Mouse (Mus musculus): ENCODE results near the gene Pcbp3. TPM values are rescaled to one million over a fixed set of nuclear protein-coding genes. Genes with fewer than 3 reads are reported as not detected.
A peak's percentile ranks its signal among the peaks of the same experiment; 100 is the strongest.
"Not testable (repeated sequence)": the region's sequence is repeated elsewhere in the genome, so short reads cannot be mapped to it uniquely, and the experiment has no call there.

Pcbp3 gene
- polyA plus RNA-seq, 1 experiment = 0.32 TPM

- H3K36me3 ChIP-seq (ENCODE audit: control insufficient read depth) = no peaks in the 10 kb centered on the region
- H3K4me3 ChIP-seq (replicated peaks) = no peak overlapping the region
- no peaks in the 10 kb centered on the region for H3K4me1 ChIP-seq (ENCODE audit: control insufficient read depth)
- H3K27me3 ChIP-seq (ENCODE audit: control insufficient read depth) = no peaks in the 10 kb centered on the region
- peaks cover 6% of the 10 kb centered on the region; the same call in 1 of the 2 replicates for H3K9me3 ChIP-seq (ENCODE audit: control insufficient read depth, low read length)
- TF ChIP-seq GATA1 (IDR thresholded peaks at IDR 0.05; ENCODE audit: low read length) = no peak
Measured at GRCm38 (mm10) chr10:76978042-76978441, 16.4 kb upstream of the Pcbp3 start.

GRCm38 (mm10) chr10:76976699-76977098 is 15.0 kb upstream of the Pcbp3 start:
- H3K4me1 ChIP-seq (ENCODE audit: control insufficient read depth) = peaks cover 6% of the 10 kb centered on the region

DNA sequence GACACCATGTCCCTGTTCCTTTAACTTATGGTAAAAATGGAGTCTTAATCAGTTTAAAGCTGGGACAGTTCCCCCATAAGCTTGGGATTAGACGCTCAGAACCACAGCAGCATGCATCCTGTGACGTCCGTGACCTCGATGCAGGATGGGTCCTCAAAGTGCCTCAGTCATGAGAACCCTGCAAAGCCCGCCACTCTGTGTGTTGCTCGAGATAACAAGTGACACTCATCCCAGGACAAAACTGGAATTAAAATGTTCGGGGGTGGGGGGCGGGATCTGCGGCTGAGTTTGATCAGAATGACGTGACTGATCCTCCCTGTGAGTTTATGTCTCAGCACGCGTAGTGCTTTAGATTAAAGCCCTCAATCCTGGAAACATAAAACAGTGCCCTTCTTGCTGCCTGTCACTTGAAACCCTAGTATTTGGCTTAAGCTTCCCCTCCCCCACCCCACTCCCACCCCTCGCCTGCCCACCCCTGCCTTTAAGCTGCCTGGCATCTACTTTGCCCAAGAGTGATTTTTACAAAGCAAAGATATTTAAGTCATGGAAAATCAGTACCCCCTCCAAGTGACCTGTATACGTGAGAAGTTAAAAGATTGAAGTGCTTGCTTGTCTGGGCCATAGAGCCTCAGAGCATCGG is 12.2 kb upstream of the Pcbp3 start:
- TF ChIP-seq GATA1 (IDR thresholded peaks at IDR 0.05; ENCODE audit: low read length) (no peak), TAL1 (IDR thresholded peaks at IDR 0.05; ENCODE audit: low read length) (no peak)
- Histone ChIP-seq H3K36me3 (ENCODE audit: control insufficient read depth) (no peaks in the 10 kb centered on the region), H3K4me3 (replicated peaks) (no peak overlapping the region), H3K9me3 (ENCODE audit: control insufficient read depth, low read length) (no peaks in the 10 kb centered on the region), H3K4me1 (ENCODE audit: control insufficient read depth) (peaks cover 6% of the 10 kb centered on the region), H3K27me3 (ENCODE audit: control insufficient read depth) (no peaks in the 10 kb centered on the region)

More at GRCm38 (mm10) chr10:76976699-76977098, 15.0 kb upstream of the Pcbp3 start:
- Histone ChIP-seq H3K36me3 (ENCODE audit: control insufficient read depth) (no peaks in the 10 kb centered on the region), H3K27me3 (ENCODE audit: control insufficient read depth) (no peaks in the 10 kb centered on the region), H3K4me3 (replicated peaks) (no peak overlapping the region), H3K9me3 (ENCODE audit: control insufficient read depth, low read length) (no peaks in the 10 kb centered on the region)
- no peak for TF ChIP-seq TAL1 (IDR thresholded peaks at IDR 0.05; ENCODE audit: low read length)
- no peak for TF ChIP-seq GATA1 (IDR thresholded peaks at IDR 0.05; ENCODE audit: low read length)

DNA sequence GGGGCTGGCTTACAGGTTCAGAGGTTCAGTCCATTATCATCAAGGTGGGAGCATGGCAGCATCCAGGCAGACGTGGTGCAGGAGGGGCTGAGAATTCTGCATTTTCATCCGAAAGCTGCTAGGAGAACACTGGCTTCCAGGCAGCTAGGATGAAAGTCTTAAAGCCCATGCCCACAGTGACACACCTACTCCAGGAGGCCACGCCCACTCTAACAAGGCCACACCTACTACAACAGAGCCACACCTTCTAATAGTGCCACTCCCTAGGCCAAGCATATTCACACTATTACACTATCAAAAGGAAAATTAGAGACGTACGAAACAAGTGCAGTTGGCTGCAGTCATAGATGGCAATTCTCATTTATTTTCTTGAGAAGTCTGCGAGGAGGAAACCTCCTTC is 10.6 kb upstream of the Pcbp3 start:
- not testable (repeated sequence) for H3K4me1 ChIP-seq (ENCODE audit: control insufficient read depth); H3K36me3 ChIP-seq (ENCODE audit: control insufficient read depth); H3K27me3 ChIP-seq (ENCODE audit: control insufficient read depth); H3K9me3 ChIP-seq (ENCODE audit: control insufficient read depth, low read length); H3K4me3 ChIP-seq (replicated peaks)

GRCm38 (mm10) chr10:76970974-76971373 is 9.3 kb upstream of the Pcbp3 start:
- no peaks in the 10 kb centered on the region for H3K36me3 ChIP-seq (ENCODE audit: control insufficient read depth)

GRCm38 (mm10) chr10:76964436-76964835 is 2.7 kb upstream of the Pcbp3 start:
- H3K9me3 ChIP-seq (ENCODE audit: control insufficient read depth, low read length) = peaks cover 4% of the 10 kb centered on the region; the same call in 1 of the 2 replicates
- H3K4me3 ChIP-seq (replicated peaks) = no peak overlapping the region
- no peaks in the 10 kb centered on the region for H3K36me3 ChIP-seq (ENCODE audit: control insufficient read depth)
- peaks cover 16% of the 10 kb centered on the region for H3K4me1 ChIP-seq (ENCODE audit: control insufficient read depth)
- H3K27me3 ChIP-seq (ENCODE audit: control insufficient read depth) = peaks cover 13% of the 10 kb centered on the region
- no peak for TF ChIP-seq GATA1 (IDR thresholded peaks at IDR 0.05; ENCODE audit: low read length)
- no peak for TF ChIP-seq TAL1 (IDR thresholded peaks at IDR 0.05; ENCODE audit: low read length)

More at GRCm38 (mm10) chr10:76970974-76971373, 9.3 kb upstream of the Pcbp3 start:
- no peaks in the 10 kb centered on the region for H3K9me3 ChIP-seq (ENCODE audit: control insufficient read depth, low read length)
- TF ChIP-seq GATA1 (IDR thresholded peaks at IDR 0.05; ENCODE audit: low read length) (no peak), TAL1 (IDR thresholded peaks at IDR 0.05; ENCODE audit: low read length) (no peak)
- H3K4me3 ChIP-seq (replicated peaks) = no peak overlapping the region
- no peaks in the 10 kb centered on the region for H3K27me3 ChIP-seq (ENCODE audit: control insufficient read depth)
- H3K4me1 ChIP-seq (ENCODE audit: control insufficient read depth) = peaks cover 6% of the 10 kb centered on the region

- TF ChIP-seq GATA1 (IDR thresholded peaks at IDR 0.05; ENCODE audit: low read length) (no peak), TAL1 (IDR thresholded peaks at IDR 0.05; ENCODE audit: low read length) (no peak)
- H3K4me3 ChIP-seq (replicated peaks) = no peak overlapping the region
- peaks cover 4% of the 10 kb centered on the region; the same call in 1 of the 2 replicates for H3K9me3 ChIP-seq (ENCODE audit: control insufficient read depth, low read length)
- no peaks in the 10 kb centered on the region for H3K36me3 ChIP-seq (ENCODE audit: control insufficient read depth)
- peaks cover 13% of the 10 kb centered on the region for H3K27me3 ChIP-seq (ENCODE audit: control insufficient read depth)
- peaks cover 16% of the 10 kb centered on the region for H3K4me1 ChIP-seq (ENCODE audit: control insufficient read depth)
Measured at GRCm38 (mm10) chr10:76963997-76964396, 2.3 kb upstream of the Pcbp3 start.

- H3K27me3 ChIP-seq (ENCODE audit: control insufficient read depth) = peaks cover 13% of the 10 kb centered on the region
- H3K4me3 ChIP-seq (replicated peaks) = peak overlapping the region; percentile 63
- peaks cover 4% of the 10 kb centered on the region; the same call in 1 of the 2 replicates for H3K9me3 ChIP-seq (ENCODE audit: control insufficient read depth, low read length)
- TF ChIP-seq TAL1 (IDR thresholded peaks at IDR 0.05; ENCODE audit: low read length) (no peak), GATA1 (IDR thresholded peaks at IDR 0.05; ENCODE audit: low read length) (no peak)
- peaks cover 16% of the 10 kb centered on the region for H3K4me1 ChIP-seq (ENCODE audit: control insufficient read depth)
- no peaks in the 10 kb centered on the region for H3K36me3 ChIP-seq (ENCODE audit: control insufficient read depth)
Measured at GRCm38 (mm10) chr10:76961156-76961555, 531 bp downstream of the Pcbp3 start.

DNA sequence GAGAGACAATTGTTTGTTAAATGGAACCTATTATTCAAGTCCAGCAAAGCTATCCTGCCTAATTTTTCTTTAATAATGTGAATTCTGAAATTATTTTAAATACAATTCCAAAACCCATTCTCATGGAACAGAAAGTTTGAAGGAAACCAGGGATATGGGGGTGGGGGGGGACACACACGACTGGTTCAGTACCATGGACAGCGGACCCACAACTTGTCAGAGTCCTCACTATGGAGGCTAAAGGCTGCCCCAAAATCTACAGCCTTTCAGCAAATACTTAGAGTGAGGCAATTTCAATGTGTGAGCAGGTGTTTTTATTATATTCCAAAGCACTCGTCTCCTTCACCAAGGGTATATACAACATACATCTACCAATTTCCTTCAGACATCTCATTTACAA is 3.5 kb downstream of the Pcbp3 start:
- Histone ChIP-seq H3K4me3 (replicated peaks) (no peak overlapping the region), H3K36me3 (ENCODE audit: control insufficient read depth) (no peaks in the 10 kb centered on the region), H3K27me3 (ENCODE audit: control insufficient read depth) (0 out of 2 replicates have a peak, but pooled peaks cover 5% of the 10 kb centered on the region), H3K4me1 (ENCODE audit: control insufficient read depth) (peaks cover 16% of the 10 kb centered on the region), H3K9me3 (ENCODE audit: control insufficient read depth, low read length) (peaks cover 4% of the 10 kb centered on the region; the same call in 1 of the 2 replicates)
- TF ChIP-seq TAL1 (IDR thresholded peaks at IDR 0.05; ENCODE audit: low read length) = no peak
- no peak for TF ChIP-seq GATA1 (IDR thresholded peaks at IDR 0.05; ENCODE audit: low read length)

- TF ChIP-seq TAL1 (IDR thresholded peaks at IDR 0.05; ENCODE audit: low read length) = no peak
- TF ChIP-seq GATA1 (IDR thresholded peaks at IDR 0.05; ENCODE audit: low read length) = no peak
- Histone ChIP-seq H3K4me3 (replicated peaks) (no peak overlapping the region), H3K27me3 (ENCODE audit: control insufficient read depth) (0 out of 2 replicates have a peak, but pooled peaks cover 2% of the 10 kb centered on the region), H3K4me1 (ENCODE audit: control insufficient read depth) (peaks cover 2% of the 10 kb centered on the region), H3K9me3 (ENCODE audit: control insufficient read depth, low read length) (no peaks in the 10 kb centered on the region), H3K36me3 (ENCODE audit: control insufficient read depth) (no peaks in the 10 kb centered on the region)
Measured at GRCm38 (mm10) chr10:76956200-76956599, 5.5 kb downstream of the Pcbp3 start.

Measured in erythroblast, embryonic 14.5 days (primary cell).